Mouse (Mus musculus) urinary bladder, postnatal 0 days (tissue): ENCODE measurements around the gene Gm5478. TPM values are rescaled to one million over a fixed set of nuclear protein-coding genes. Genes with fewer than 3 reads are reported as not detected.

ENCODE experiments used
- microRNA-seq: library from miRNA; unstranded; fragments of <30 nt; microRNA quantifications from one replicate; pipeline ENCODE4, GENCODE M21; 2016
- polyA plus RNA-seq: library from polyadenylated mRNA; unstranded; fragments of >200 nt; fragmentation: Nextera tagmentation; extraction: Ambion mirVana; gene quantifications from 2 replicates; pipeline ENCODE4 v1.2.1, GENCODE M21; 2015

Gm5478 gene
- polyA plus RNA-seq = not detected in 2 replicates

DNA sequence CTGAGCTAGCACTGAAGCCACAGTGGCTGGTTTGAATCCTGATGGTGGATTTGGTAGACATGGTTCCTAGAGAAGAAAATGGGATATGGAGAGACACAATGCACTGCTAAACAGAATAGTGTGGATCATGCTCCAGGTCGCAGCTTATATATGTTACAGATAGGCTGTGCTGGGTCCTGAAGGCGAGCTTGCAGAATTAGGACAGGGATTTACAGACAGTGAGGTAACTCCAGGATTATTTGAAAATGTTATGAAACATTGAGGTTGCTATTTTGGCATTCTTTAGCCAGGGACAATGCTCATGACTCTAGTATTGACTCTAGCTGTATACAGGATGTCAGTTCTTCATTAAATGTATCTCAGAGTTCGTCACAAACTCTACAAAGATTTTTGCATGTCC, at the start of gene Gm5478:
Gene Gm5478 (minus strand): TSS at position 101 of the 400 bp plus-strand sequence.

DNA sequence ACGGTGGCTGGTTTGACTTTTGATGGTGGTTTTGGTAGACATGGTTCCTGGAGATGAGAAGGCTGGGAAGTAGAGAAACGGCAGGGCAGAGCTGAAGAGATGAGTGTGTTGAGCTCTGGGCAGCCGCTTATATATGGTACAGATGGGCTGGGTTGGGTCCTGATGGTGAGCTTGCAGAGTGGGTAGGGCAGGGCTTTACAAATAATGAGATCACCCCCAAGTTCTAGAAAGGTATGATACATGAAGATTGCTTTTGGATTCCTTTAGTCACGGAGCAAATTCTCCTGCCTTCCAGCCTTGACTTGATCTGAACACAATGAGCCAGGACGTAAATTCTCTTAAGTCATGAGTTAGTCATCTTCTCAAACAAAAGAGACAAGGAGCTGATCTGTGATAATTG, 47.0 kb upstream of the Gm5478 start, which contains the start of gene Krt6a:
Gene Krt6a (minus strand): TSS at position 101 of the 400 bp plus-strand sequence.

GRCm38 (mm10) chr15:101680187-101680586, 33.0 kb upstream of the Gm5478 start, which contains the start of gene Krt6b:
TSS of gene Krt6b (minus strand) at chr15:101680287.

DNA sequence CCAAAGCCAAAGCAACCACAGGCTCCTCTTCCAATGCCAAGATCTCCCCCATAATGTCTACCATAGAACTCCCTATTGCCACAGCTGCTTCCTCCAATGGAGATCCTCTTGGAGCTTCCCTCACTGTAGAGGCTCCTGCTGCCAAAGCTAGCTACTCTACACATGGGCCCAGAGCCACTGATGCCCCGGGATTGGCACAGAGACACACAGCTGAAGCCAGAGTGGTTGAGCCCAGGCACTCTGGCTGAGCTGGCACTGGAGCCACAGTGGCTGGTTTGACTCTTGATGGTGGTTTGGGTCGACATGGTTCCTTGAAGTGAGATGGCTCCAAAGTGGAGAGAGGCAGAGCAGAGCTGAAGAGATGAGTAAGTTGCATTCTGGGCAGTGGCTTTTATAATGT, 19.3 kb downstream of the Gm5478 start, which contains the start of gene Gm5414:
Gene Gm5414 (minus strand): TSS at position 305 of the 400 bp plus-strand sequence.

Small RNAs within 50 kb of the gene (microRNA-seq; reads per million reads assigned to microRNA genes)
- gene Gm44342 = not detected
- gene Gm44383 = not detected
- not detected for gene Gm44479

Other genes with a start within 250 kb of the Gm5478 start
- 659 and 724 TPM in 2 replicates for gene Krt7, start 236.3 kb downstream of the Gm5478 start, polyA plus RNA-seq
- gene Krt87, start 208.6 kb downstream of the Gm5478 start, polyA plus RNA-seq = 0.05 and 0.11 TPM in 2 replicates
- not detected in 2 replicates for gene Krt88, start 199.6 kb downstream of the Gm5478 start, polyA plus RNA-seq
- not detected in 2 replicates for gene Krt81, start 183.6 kb downstream of the Gm5478 start, polyA plus RNA-seq
- gene Krt86, start 173.9 kb downstream of the Gm5478 start, polyA plus RNA-seq = not detected in 2 replicates
- 0.51 TPM in 1 of 2 replicates, not detected in the other for gene Krt83, start 155.9 kb downstream of the Gm5478 start, polyA plus RNA-seq
- gene Gm49425, start 130.1 kb downstream of the Gm5478 start, polyA plus RNA-seq = not detected in 2 replicates
- 0.06 TPM in 1 of 2 replicates, not detected in the other for gene Krt84, start 114.6 kb downstream of the Gm5478 start, polyA plus RNA-seq
- gene Krt82, start 96.7 kb downstream of the Gm5478 start, polyA plus RNA-seq = not detected in 2 replicates
- 0.43 and 1.2 TPM in 2 replicates for gene Krt90, start 84.4 kb downstream of the Gm5478 start, polyA plus RNA-seq
- 0.04 and 0.13 TPM in 2 replicates for gene Krt75, start 73.5 kb downstream of the Gm5478 start, polyA plus RNA-seq
- gene Gm5414, start 19.2 kb downstream of the Gm5478 start, polyA plus RNA-seq = not detected in 2 replicates
- gene Krt6b, start 32.9 kb upstream of the Gm5478 start, polyA plus RNA-seq = 0.21 TPM in 1 of 2 replicates, not detected in the other
- gene Krt6a, start 46.9 kb upstream of the Gm5478 start, polyA plus RNA-seq = 2.0 and 4.7 TPM in 2 replicates
- gene Krt5, start 65.5 kb upstream of the Gm5478 start, polyA plus RNA-seq = 247 and 260 TPM in 2 replicates
- gene Krt71, start 95.7 kb upstream of the Gm5478 start, polyA plus RNA-seq = not detected in 2 replicates
- not detected in 2 replicates for gene Krt72, start 139.1 kb upstream of the Gm5478 start, polyA plus RNA-seq
- gene Krt73, start 155.0 kb upstream of the Gm5478 start, polyA plus RNA-seq = not detected in 2 replicates
- not detected in 2 replicates for gene Krt2, start 170.8 kb upstream of the Gm5478 start, polyA plus RNA-seq
- 0.80 and 1.2 TPM in 2 replicates for gene Krt1, start 203.4 kb upstream of the Gm5478 start, polyA plus RNA-seq
- 0.08 TPM in 1 of 2 replicates, not detected in the other for gene Krt77, start 222.3 kb upstream of the Gm5478 start, polyA plus RNA-seq
- not detected in 2 replicates for gene Krt76, start 245.5 kb upstream of the Gm5478 start, polyA plus RNA-seq